Mouse (Mus musculus) limb, embryonic 12.5 days (tissue): ENCODE data around the gene Srpk2. TPM values are rescaled to one million over a fixed set of nuclear protein-coding genes. Genes with fewer than 3 reads are reported as not detected.

Experiments
- ATAC-seq: fragments of 200-750 bp; cut with Nextera tagmentation; 2 replicates; pipeline ENCODE4 v1.8.0; 2017; ENCODE audit warnings: low read depth, moderate TSS enrichment; ENCODE audit not compliant: insufficient number of reproducible peaks, insufficient read depth, low FRiP score, low TSS enrichment
- H3K27ac ChIP-seq: fragments of 300-500 bp; sonication (generic); 2 replicates; pipeline ENCODE4 v1.5.1; 2016; ENCODE audit warnings: mild to moderate bottlenecking, moderate library complexity
- H3K27me3 ChIP-seq: fragments of 300-500 bp; sonication (generic); 2 replicates; pipeline ENCODE4 v1.6.1; 2016; ENCODE audit warnings: mild to moderate bottlenecking, moderate library complexity
- H3K36me3 ChIP-seq: fragments of 300-500 bp; sonication (generic); 2 replicates; pipeline ENCODE4 v1.6.1; 2016; ENCODE audit warnings: mild to moderate bottlenecking, moderate library complexity
- H3K4me1 ChIP-seq: fragments of 300-500 bp; sonication (generic); replicated peaks from 2 replicates; pipeline ENCODE4 v1.6.1; 2016
- H3K4me2 ChIP-seq: fragments of 300-500 bp; sonication (generic); 2 replicates; pipeline ENCODE4 v1.6.1; 2016; ENCODE audit warnings: mild to moderate bottlenecking, moderate library complexity
- H3K4me3 ChIP-seq: fragments of 300-500 bp; sonication (generic); replicated peaks from 2 replicates; pipeline ENCODE4 v1.5.1; 2016; ENCODE audit warnings: mild to moderate bottlenecking
- H3K9ac ChIP-seq: fragments of 300-500 bp; sonication (generic); replicated peaks from 2 replicates; pipeline ENCODE4 v1.6.1; 2016; ENCODE audit warnings: mild to moderate bottlenecking, moderate library complexity
- H3K9me3 ChIP-seq: fragments of 300-500 bp; sonication (generic); 2 replicates; pipeline ENCODE4 v1.6.1; 2016; ENCODE audit warnings: mild to moderate bottlenecking, moderate library complexity
- WGBS: fragments of 180-500 bp; shearing (Covaris S2); methylation state at CpG from one replicate; pipeline ENCODE4 v1.1.7; 2016; 5-methylcytosine and 5-hydroxymethylcytosine counted together
- polyA plus RNA-seq: library from polyadenylated mRNA; unstranded; fragments of >200 nt; fragmentation: Nextera tagmentation; extraction: Ambion mirVana; gene quantifications from 2 replicates; pipeline ENCODE4 v1.2.1, GENCODE M21; 2016

Gene Srpk2
- polyA plus RNA-seq, 1 experiment from 2014 or later, result 63.0 TPM

DNA sequence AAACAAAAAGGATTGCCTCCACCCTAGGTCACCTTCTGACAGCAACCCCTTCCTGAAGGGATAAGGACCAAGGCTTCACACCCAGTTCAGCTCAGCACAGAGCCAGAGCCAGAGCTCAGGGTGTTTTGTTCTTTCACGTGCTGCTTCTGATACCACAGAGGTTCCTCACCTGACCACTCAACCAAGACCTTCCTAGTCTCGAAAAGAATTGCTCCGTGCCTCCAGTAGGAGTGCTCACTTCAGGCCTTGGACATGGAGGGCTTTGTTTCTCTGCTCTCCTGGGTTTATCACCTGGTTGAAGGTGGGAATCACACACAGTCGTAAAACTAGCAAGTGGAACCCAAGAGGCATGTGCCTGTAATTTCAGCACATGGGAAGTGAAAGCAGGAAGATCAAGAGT lies 46.4 kb downstream of the Srpk2 start:
- H3K27me3 ChIP-seq, result no peaks in the 10 kb centered on the region
- no peak overlapping the region for H3K4me2 ChIP-seq
- H3K9ac ChIP-seq, result no peak overlapping the region
- H3K4me1 ChIP-seq, result no peaks in the 10 kb centered on the region
- H3K4me3 ChIP-seq, result no peak overlapping the region
- WGBS, result 80% methylated on average over 4 of the region's 4 CpGs
- no peaks in the 10 kb centered on the region for H3K9me3 ChIP-seq
- H3K27ac ChIP-seq, result no peak overlapping the region
- no peaks in the 10 kb centered on the region for H3K36me3 ChIP-seq
- no peak for ATAC-seq

- no peak overlapping the region for H3K27ac ChIP-seq
- no peaks in the 10 kb centered on the region for H3K36me3 ChIP-seq
- no peaks in the 10 kb centered on the region for H3K4me1 ChIP-seq
- 93% methylated on average over 8 of the region's 8 CpGs for WGBS
- no peaks in the 10 kb centered on the region for H3K9me3 ChIP-seq
- no peak for ATAC-seq
- H3K9ac ChIP-seq, result no peak overlapping the region
- H3K27me3 ChIP-seq, result no peaks in the 10 kb centered on the region
- H3K4me2 ChIP-seq, result no peak overlapping the region
- no peak overlapping the region for H3K4me3 ChIP-seq
These were observed 47.1 kb downstream of the Srpk2 start for GRCm38 (mm10) chr5:23637337-23637736.

- H3K27me3 ChIP-seq, result no peaks in the 10 kb centered on the region
- H3K4me1 ChIP-seq, result peaks cover 5% of the 10 kb centered on the region
- H3K9ac ChIP-seq, result no peak overlapping the region
- no peak overlapping the region for H3K4me3 ChIP-seq
- no peak overlapping the region for H3K27ac ChIP-seq
- no peaks in the 10 kb centered on the region for H3K9me3 ChIP-seq
- no peak for ATAC-seq
- H3K36me3 ChIP-seq, result no peaks in the 10 kb centered on the region
- 56% methylated on average over 1 of the region's 1 CpGs for WGBS
- no peak overlapping the region for H3K4me2 ChIP-seq
These were observed 52.9 kb downstream of the Srpk2 start for GRCm38 (mm10) chr5:23631490-23631889.

- Histone ChIP-seq H3K36me3 (no peaks in the 10 kb centered on the region), H3K4me3 (no peak overlapping the region), H3K4me1 (peaks cover 5% of the 10 kb centered on the region), H3K4me2 (no peak overlapping the region), H3K27me3 (no peaks in the 10 kb centered on the region), H3K27ac (no peak overlapping the region), H3K9ac (no peak overlapping the region), H3K9me3 (no peaks in the 10 kb centered on the region)
- WGBS, result 85% methylated on average over 5 of the region's 5 CpGs
- ATAC-seq, result no peak
These were observed 57.2 kb downstream of the Srpk2 start for GRCm38 (mm10) chr5:23627221-23627620.

- WGBS, result 75% methylated on average over 2 of the region's 2 CpGs
- H3K27ac ChIP-seq, result no peak overlapping the region
These were observed 58.2 kb downstream of the Srpk2 start for GRCm38 (mm10) chr5:23626173-23626572.

DNA sequence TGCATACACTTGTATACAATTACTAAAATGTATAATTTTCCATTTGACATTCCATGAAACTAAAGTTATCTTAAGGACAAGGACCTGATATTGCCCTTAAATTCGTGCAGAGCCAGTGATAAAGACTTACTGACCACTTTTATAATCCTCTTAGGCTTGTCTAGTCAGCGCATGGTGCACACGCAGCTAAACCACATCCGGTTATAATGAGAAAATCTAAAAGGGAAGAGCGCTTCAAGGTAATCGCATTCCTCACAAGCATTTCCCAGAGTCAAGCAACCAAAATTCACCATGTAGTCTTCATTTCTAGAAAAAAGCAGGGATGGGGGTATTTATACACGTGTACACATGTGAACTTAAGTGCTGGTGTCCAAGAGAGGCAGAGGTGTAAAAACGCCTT lies 63.8 kb downstream of the Srpk2 start:
- Histone ChIP-seq H3K4me2 (no peak overlapping the region), H3K27ac (no peak overlapping the region), H3K9ac (no peak overlapping the region), H3K4me3 (no peak overlapping the region), H3K9me3 (no peaks in the 10 kb centered on the region), H3K27me3 (no peaks in the 10 kb centered on the region), H3K36me3 (no peaks in the 10 kb centered on the region), H3K4me1 (peaks cover under 1% of the 10 kb centered on the region; the same call in 1 of the 2 replicates)
- 87% methylated on average over 8 of the region's 8 CpGs for WGBS
- no peak for ATAC-seq

More at GRCm38 (mm10) chr5:23626173-23626572, 58.2 kb downstream of the Srpk2 start:
- no peaks in the 10 kb centered on the region for H3K36me3 ChIP-seq
- no peaks in the 10 kb centered on the region for H3K9me3 ChIP-seq
- no peaks in the 10 kb centered on the region for H3K4me1 ChIP-seq
- H3K27me3 ChIP-seq, result no peaks in the 10 kb centered on the region
- no peak overlapping the region for H3K4me3 ChIP-seq
- no peak overlapping the region for H3K9ac ChIP-seq
- ATAC-seq, result no peak
- H3K4me2 ChIP-seq, result no peak overlapping the region

DNA sequence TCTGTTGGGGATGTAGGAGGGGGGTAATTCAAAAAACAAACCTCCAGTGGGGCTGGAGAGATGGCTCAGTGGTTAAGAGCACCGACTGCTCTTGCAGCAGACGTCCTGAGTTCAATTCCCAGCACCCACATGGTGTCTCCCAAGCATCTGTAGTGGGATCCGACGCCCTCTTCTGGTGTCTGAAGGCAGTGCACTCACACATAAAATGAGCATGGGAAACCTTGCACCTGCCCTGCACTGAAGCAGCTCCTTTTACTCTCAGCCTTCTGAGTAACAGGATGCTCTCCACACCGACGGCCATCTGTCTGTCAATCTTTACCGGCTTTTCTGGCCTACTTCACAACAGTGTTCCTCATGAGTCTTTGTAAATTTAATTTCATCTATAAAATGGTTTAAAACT lies 65.8 kb downstream of the Srpk2 start:
- no peaks in the 10 kb centered on the region for H3K9me3 ChIP-seq
- no peaks in the 10 kb centered on the region for H3K36me3 ChIP-seq
- 94% methylated on average over 7 of the region's 7 CpGs for WGBS
- H3K27me3 ChIP-seq, result no peaks in the 10 kb centered on the region
- H3K4me3 ChIP-seq, result no peak overlapping the region
- H3K27ac ChIP-seq, result no peak overlapping the region
- H3K4me1 ChIP-seq, result peaks cover 9% of the 10 kb centered on the region
- no peak overlapping the region for H3K4me2 ChIP-seq
- no peak for ATAC-seq
- no peak overlapping the region for H3K9ac ChIP-seq

- H3K9me3 ChIP-seq, result no peaks in the 10 kb centered on the region
- H3K4me3 ChIP-seq, result peak overlapping the region; percentile 41
- peak overlapping the region; percentile 79; the same call in 1 of the 2 replicates for H3K27ac ChIP-seq
- peak overlapping the region; percentile 44 for H3K9ac ChIP-seq
- ATAC-seq, result no peak
- WGBS, result 44% methylated on average over 5 of the region's 5 CpGs
- peaks cover 9% of the 10 kb centered on the region for H3K4me1 ChIP-seq
- H3K27me3 ChIP-seq, result no peaks in the 10 kb centered on the region
- H3K4me2 ChIP-seq, result peak overlapping the region; percentile 59
- H3K36me3 ChIP-seq, result no peaks in the 10 kb centered on the region
These were observed 67.4 kb downstream of the Srpk2 start for GRCm38 (mm10) chr5:23617104-23617415.

DNA sequence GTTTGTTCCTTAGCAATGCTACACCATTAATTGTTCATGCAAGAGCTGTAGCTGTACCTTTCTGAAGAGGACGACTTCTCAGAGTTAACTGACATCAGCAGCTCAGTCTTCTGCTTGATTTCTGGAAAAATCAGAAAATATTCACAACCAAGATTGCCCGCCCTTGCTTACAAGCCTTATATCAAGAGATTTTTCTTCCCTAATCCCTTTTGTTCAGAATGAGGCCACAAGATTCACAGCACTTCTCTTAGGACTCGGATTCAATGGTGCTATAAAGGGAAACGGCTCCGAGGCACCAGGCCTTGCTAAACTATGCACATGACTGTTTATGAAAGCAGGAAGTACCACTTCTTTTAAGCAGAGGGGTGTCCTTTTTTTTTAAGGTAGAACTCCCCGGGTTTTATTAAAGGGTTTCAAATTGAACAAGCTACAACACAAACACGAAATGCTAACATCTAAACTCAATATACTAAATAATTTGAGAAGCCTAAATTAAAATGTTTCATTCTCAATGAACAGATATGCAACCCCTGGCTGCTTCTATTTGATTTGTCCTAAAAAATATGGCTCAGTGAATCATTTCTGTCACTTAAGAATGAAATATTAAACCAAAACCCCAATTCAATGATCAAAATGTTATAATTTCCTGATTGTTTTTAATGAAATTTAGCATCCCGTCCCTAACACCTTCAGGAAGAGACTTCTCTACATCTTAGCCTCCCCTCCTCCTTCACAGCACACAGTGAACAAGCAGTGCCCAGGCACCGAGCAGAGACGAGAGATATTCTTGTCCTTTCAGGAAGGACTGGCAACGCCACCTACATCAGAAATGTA lies 67.9 kb downstream of the Srpk2 start:
- H3K36me3 ChIP-seq, result no peaks in the 10 kb centered on the region
- no peaks in the 10 kb centered on the region for H3K27me3 ChIP-seq
- peak overlapping the region; percentile 49 for H3K9ac ChIP-seq
- peak overlapping the region; percentile 80 for H3K27ac ChIP-seq
- H3K4me1 ChIP-seq, result peaks cover 9% of the 10 kb centered on the region
- H3K4me3 ChIP-seq, result peak overlapping the region; percentile 41
- H3K9me3 ChIP-seq, result no peaks in the 10 kb centered on the region
- 16% methylated on average over 11 of the region's 11 CpGs for WGBS
- ATAC-seq, result peak; percentile 83
- H3K4me2 ChIP-seq, result peak overlapping the region; percentile 59

DNA sequence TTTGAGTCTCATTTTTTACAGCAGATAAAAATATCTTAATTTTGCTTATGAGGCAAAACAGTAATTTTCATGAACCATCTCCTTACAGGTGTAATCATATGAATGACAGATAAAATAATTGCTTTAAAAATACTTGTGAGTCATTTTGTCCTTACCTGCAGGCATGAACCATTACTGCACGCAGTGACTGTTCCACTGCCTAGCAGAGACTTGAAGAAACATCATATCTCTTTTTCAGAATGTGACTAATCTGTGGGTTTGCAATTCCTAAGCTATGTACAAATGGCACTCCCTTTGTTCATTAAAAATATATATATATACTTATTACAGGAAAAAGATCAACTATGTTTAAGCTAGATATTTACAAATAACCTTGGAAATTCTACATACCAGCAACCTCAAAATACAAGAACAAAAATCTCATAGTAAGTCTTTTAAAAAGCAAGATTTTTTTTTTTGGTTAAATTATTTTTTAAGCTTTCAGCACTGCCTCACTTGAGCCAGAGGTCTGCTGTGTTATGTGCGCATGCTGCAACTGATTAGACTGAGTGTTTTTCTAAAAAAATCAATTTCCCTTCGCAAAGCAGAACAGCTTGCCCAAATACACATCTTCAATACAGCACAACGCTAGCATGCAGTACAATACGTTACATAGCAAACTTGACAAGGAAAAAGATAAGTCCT lies 68.7 kb downstream of the Srpk2 start:
- no peaks in the 10 kb centered on the region for H3K27me3 ChIP-seq
- peak overlapping the region; percentile 41 for H3K4me3 ChIP-seq
- H3K4me1 ChIP-seq, result peaks cover 9% of the 10 kb centered on the region
- peak overlapping the region; percentile 49 for H3K9ac ChIP-seq
- WGBS, result 49% methylated on average over 5 of the region's 5 CpGs
- H3K27ac ChIP-seq, result peak overlapping the region; percentile 80; the same call in 1 of the 2 replicates
- H3K9me3 ChIP-seq, result no peaks in the 10 kb centered on the region
- peak overlapping the region; percentile 59 for H3K4me2 ChIP-seq
- ATAC-seq, result peak; percentile 66; the same call in 1 of the 2 replicates
- no peaks in the 10 kb centered on the region for H3K36me3 ChIP-seq

DNA sequence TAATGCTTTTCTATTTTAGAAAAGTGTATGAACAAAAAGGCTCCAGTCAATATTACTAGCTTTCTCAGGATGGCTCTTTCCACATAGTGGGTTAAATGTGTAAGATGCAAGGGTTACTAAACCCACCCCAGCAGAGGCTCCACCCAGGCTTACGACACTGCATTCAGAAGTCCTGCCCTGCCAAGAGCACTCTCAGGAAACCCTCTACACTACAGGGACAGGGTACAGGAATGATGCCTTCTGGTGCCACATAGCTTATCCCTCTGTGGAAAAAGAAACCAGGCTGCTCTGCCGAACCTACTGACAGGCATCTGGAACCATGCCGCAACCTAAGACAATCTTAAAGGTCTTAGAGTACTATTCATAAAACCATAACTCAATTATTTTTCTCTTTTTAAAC lies 71.6 kb downstream of the Srpk2 start:
- Histone ChIP-seq H3K4me3 (no peak overlapping the region), H3K27ac (no peak overlapping the region), H3K9ac (no peak overlapping the region), H3K36me3 (no peaks in the 10 kb centered on the region), H3K9me3 (no peaks in the 10 kb centered on the region), H3K4me2 (no peak overlapping the region), H3K4me1 (peaks cover 9% of the 10 kb centered on the region), H3K27me3 (no peaks in the 10 kb centered on the region)
- ATAC-seq, result no peak
- 84% methylated on average over 3 of the region's 3 CpGs for WGBS
